Mouse (Mus musculus): ENCODE measurements around the gene Zfp652. TPM values are rescaled to one million over a fixed set of nuclear protein-coding genes. Genes with fewer than 3 reads are reported as not detected.
A peak's percentile ranks its signal among the peaks of the same experiment; 100 is the strongest.

Gene Zfp652
- polyA plus RNA-seq, 1 experiment, result 18.2 TPM

DNA sequence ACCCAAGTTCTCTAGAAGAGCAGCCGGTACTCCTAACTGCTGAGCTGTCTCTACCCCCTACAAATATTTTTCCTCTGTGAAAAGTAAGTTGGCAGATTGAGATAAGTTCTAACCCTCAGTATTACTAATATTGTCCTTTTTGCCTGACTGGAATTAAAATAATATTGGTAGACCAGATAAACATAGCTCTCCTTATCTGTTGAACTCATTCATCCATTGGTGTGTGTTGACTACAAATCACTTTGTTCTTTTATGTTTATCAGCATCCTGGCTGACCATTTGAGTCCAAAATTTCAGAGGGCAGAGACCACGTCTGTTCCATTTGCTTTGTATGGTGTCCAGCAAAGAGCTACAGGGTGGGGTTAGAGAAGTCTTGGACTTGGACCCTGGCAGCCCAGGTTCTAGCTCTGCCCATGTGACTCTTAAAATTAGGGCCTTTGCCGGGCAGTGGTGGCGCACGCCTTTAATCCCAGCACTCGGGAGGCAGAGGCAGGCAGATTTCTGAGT lies 2.9 kb upstream of the Zfp652 start:
- no peak for DNase-seq (ENCODE audit: low read depth in 1 of 2, low spot score in 2 of 2)
- H3K27ac ChIP-seq (ENCODE audit: insufficient read depth, low read length), result no peak overlapping the region
- 0 out of 2 replicates have a peak, but pooled peaks cover 2% of the 10 kb centered on the region for H3K4me1 ChIP-seq (ENCODE audit: control insufficient read depth, insufficient read depth, insufficient read length)
- H3K27me3 ChIP-seq (ENCODE audit: control insufficient read depth, insufficient read depth, low read length), result no peaks in the 10 kb centered on the region
- H3K4me3 ChIP-seq (ENCODE audit: extremely low read depth, insufficient read depth, insufficient read length), result no peak overlapping the region
- no peaks in the 10 kb centered on the region for H3K36me3 ChIP-seq (ENCODE audit: control insufficient read depth, insufficient read depth, low read length)
- TF ChIP-seq POLR2A (IDR thresholded peaks at IDR 0.05; ENCODE audit: low read depth, low read length) (no peak), CTCF (IDR thresholded peaks at IDR 0.05; ENCODE audit: extremely low read depth, insufficient read depth, insufficient read length, insufficient replicate concordance) (no peak)
- 90% methylated on average over 6 of the region's 6 CpGs for WGBS

DNA sequence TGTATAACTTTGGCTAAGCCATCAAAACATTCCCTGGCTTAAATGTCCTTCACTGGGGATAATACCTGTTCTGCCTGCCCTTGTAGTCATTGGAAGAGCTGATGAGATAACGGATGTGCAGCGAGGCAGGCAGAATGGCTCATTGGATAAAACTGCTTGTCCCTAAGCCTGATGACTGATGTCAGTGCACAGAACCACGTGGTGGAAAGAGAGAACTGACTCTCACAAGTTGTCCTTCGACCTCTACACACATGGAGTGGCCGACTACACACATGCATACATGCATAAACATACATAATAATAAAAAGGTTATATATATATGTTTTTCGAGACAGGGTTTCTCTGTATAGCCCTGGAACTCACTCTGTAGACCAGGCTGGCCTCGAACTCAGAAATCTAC lies 2.0 kb upstream of the Zfp652 start:
- DNase-seq (ENCODE audit: low read depth in 1 of 2, low spot score in 2 of 2), result no peak
- H3K27me3 ChIP-seq (ENCODE audit: control insufficient read depth, insufficient read depth, low read length), result no peaks in the 10 kb centered on the region
- no peaks in the 10 kb centered on the region for H3K36me3 ChIP-seq (ENCODE audit: control insufficient read depth, insufficient read depth, low read length)
- no peak overlapping the region for H3K4me3 ChIP-seq (ENCODE audit: extremely low read depth, insufficient read depth, insufficient read length)
- TF ChIP-seq POLR2A (IDR thresholded peaks at IDR 0.05; ENCODE audit: low read depth, low read length) (no peak), CTCF (IDR thresholded peaks at IDR 0.05; ENCODE audit: extremely low read depth, insufficient read depth, insufficient read length, insufficient replicate concordance) (no peak)
- H3K27ac ChIP-seq (ENCODE audit: insufficient read depth, low read length), result no peak overlapping the region
- WGBS, result 83% methylated on average over 7 of the region's 7 CpGs
- 0 out of 2 replicates have a peak, but pooled peaks cover 2% of the 10 kb centered on the region for H3K4me1 ChIP-seq (ENCODE audit: control insufficient read depth, insufficient read depth, insufficient read length)

DNA sequence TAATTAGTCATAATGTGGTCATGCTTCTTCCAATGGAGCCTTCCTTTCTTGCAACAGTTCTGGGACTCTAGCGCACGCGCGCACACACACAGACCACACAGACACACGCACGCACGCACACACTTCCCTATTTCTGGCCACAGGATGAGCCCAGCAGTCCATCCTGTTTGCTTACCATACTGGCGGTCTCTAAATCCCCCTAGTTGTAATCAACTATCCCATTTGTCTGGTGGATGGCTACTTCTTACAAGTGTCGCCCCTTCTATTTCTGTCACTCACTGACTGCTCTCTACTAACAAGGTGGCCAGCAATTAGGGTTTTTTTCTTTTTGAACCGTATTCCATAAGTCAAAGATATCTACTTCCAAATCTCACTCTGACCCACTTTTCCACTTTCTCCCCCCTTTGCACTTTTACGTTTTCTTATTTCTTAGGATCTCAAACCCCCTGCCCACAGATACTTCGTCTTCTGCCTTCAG lies 349 bp upstream of the Zfp652 start:
- H3K27ac ChIP-seq (ENCODE audit: insufficient read depth, low read length), result peak overlapping the region; percentile 56
- WGBS, result 1% methylated on average over 12 of the region's 12 CpGs
- H3K36me3 ChIP-seq (ENCODE audit: control insufficient read depth, insufficient read depth, low read length), result no peaks in the 10 kb centered on the region
- DNase-seq (ENCODE audit: low read depth in 1 of 2, low spot score in 2 of 2), result peak in 1 of 2 experiments; percentile 29
- peaks cover 2% of the 10 kb centered on the region; the same call in 1 of the 2 replicates for H3K4me1 ChIP-seq (ENCODE audit: control insufficient read depth, insufficient read depth, insufficient read length)
- no peaks in the 10 kb centered on the region for H3K27me3 ChIP-seq (ENCODE audit: control insufficient read depth, insufficient read depth, low read length)
- TF ChIP-seq POLR2A (IDR thresholded peaks at IDR 0.05; ENCODE audit: low read depth, low read length) (no peak), CTCF (IDR thresholded peaks at IDR 0.05; ENCODE audit: extremely low read depth, insufficient read depth, insufficient read length, insufficient replicate concordance) (no peak)
- H3K4me3 ChIP-seq (ENCODE audit: extremely low read depth, insufficient read depth, insufficient read length), result peak overlapping the region; percentile 85

DNA sequence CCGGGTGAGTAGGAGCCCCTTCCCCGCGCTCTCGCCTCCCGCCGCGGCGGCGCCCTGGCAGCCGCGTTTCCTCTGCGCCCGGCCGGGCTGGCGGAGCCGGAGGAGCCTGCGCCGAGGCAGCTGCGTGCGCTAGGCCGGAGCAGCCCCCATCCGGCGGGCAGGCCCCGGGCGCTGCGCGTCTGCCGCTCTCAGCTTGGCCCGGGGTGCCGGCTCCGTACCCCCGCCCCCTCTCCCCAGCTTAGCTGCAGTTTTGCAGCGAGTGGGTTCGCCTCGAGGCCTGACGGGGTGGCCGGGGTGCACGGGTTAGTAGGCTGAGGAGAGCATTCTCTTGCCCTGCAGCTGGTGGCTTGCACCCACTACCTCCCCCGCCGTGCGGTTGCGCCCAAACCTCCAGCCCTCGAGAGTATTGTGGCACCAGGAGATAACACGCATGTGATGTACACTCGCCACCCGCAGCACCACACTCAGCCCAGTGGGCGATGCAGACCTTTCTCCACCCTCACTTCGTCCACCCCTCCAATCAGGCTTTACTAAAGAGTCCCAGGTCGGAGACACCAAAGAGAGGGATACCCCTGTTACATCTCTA lies 845 bp downstream of the Zfp652 start:
- Histone ChIP-seq H3K4me1 (ENCODE audit: control insufficient read depth, insufficient read depth, insufficient read length) (peaks cover 2% of the 10 kb centered on the region; the same call in 1 of the 2 replicates), H3K36me3 (ENCODE audit: control insufficient read depth, insufficient read depth, low read length) (no peaks in the 10 kb centered on the region), H3K27me3 (ENCODE audit: control insufficient read depth, insufficient read depth, low read length) (no peaks in the 10 kb centered on the region), H3K27ac (ENCODE audit: insufficient read depth, low read length) (peak overlapping the region; percentile 94), H3K4me3 (ENCODE audit: extremely low read depth, insufficient read depth, insufficient read length) (peak overlapping the region; percentile 85)
- TF ChIP-seq POLR2A (IDR thresholded peaks at IDR 0.05; ENCODE audit: low read depth, low read length) (no peak), CTCF (IDR thresholded peaks at IDR 0.05; ENCODE audit: extremely low read depth, insufficient read depth, insufficient read length, insufficient replicate concordance) (no peak)
- peak; percentile 23 to 62 for DNase-seq (ENCODE audit: low read depth in 1 of 2, low spot score in 2 of 2)
- WGBS, result 0% methylated on average over 49 of the region's 49 CpGs

DNA sequence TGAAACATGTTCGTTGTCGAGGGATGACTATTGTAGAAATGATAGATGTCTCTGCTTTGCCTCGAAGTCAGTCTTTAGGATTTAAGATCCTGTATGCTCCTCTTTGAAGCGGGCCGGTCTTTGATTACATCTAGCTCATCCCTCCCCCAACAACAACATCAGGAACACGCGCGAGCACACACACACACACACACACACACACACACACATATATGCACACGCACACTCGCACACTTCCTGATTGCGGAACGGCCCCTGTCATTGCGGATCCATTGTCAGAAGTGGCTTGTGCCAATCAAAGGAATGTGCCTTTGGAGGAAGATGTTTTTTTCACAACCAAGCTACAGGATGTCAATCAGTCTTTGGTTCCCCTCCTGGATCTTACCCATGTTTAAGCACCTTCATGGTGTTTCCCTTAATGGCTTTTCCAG lies 1.4 kb downstream of the Zfp652 start:
- TF ChIP-seq CTCF (IDR thresholded peaks at IDR 0.05; ENCODE audit: extremely low read depth, insufficient read depth, insufficient read length, insufficient replicate concordance) (no peak), POLR2A (IDR thresholded peaks at IDR 0.05; ENCODE audit: low read depth, low read length) (no peak)
- peak in 1 of 2 experiments; percentile 22 for DNase-seq (ENCODE audit: low read depth in 1 of 2, low spot score in 2 of 2)
- under 1% methylated on average over 13 of the region's 13 CpGs for WGBS
- Histone ChIP-seq H3K27me3 (ENCODE audit: control insufficient read depth, insufficient read depth, low read length) (no peaks in the 10 kb centered on the region), H3K4me1 (ENCODE audit: control insufficient read depth, insufficient read depth, insufficient read length) (peaks cover 2% of the 10 kb centered on the region; the same call in 1 of the 2 replicates), H3K36me3 (ENCODE audit: control insufficient read depth, insufficient read depth, low read length) (no peaks in the 10 kb centered on the region), H3K27ac (ENCODE audit: insufficient read depth, low read length) (peak overlapping the region; percentile 94), H3K4me3 (ENCODE audit: extremely low read depth, insufficient read depth, insufficient read length) (peak overlapping the region; percentile 85)

DNA sequence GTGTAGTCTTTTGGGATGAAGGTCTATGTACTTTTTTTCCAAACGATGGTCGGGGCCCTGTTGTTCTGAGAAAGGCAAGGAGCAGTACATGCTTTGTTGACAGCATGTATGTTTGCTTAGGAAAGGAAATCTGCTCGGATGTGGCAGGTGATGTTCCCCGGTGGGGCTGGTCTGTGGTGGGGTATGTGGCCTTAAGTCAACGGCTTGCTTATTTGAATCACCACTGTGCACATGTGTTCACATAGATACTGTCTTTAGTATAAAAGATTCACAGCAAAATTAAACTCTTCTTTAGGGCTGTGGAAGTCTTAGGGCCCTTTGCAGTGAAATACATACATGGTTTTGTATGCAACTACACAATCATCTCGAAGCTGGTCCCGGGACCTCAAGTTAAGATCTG lies 1.9 kb downstream of the Zfp652 start:
- DNase-seq (ENCODE audit: low read depth in 1 of 2, low spot score in 2 of 2), result no peak
- TF ChIP-seq POLR2A (IDR thresholded peaks at IDR 0.05; ENCODE audit: low read depth, low read length), result no peak
- TF ChIP-seq CTCF (IDR thresholded peaks at IDR 0.05; ENCODE audit: extremely low read depth, insufficient read depth, insufficient read length, insufficient replicate concordance), result no peak
- Histone ChIP-seq H3K27ac (ENCODE audit: insufficient read depth, low read length) (peak overlapping the region; percentile 94), H3K36me3 (ENCODE audit: control insufficient read depth, insufficient read depth, low read length) (no peaks in the 10 kb centered on the region), H3K4me3 (ENCODE audit: extremely low read depth, insufficient read depth, insufficient read length) (peak overlapping the region; percentile 85; the same call in 1 of the 2 replicates), H3K27me3 (ENCODE audit: control insufficient read depth, insufficient read depth, low read length) (no peaks in the 10 kb centered on the region), H3K4me1 (ENCODE audit: control insufficient read depth, insufficient read depth, insufficient read length) (peaks cover 2% of the 10 kb centered on the region; the same call in 1 of the 2 replicates)
- 2% methylated on average over 7 of the region's 7 CpGs for WGBS

DNA sequence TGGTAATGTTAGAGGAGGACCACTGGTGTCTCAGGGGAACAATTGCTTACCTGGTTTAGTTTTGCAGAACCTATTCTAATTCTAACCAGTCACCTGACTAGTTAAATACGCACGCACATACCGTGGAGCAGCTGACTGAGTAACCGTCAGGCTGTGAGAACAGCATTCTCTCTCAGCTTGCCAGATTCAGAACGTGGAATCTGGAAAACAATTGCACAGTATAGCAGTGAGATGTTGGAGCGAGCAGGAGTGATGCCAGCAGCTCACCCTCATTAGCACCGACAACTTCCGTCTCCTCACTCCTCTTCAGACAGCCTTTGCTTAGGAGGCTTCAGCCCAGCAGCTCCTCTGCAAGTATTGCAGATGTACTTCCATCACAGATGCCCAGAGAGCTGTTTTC lies 3.7 kb downstream of the Zfp652 start:
- peaks cover 2% of the 10 kb centered on the region; the same call in 1 of the 2 replicates for H3K4me1 ChIP-seq (ENCODE audit: control insufficient read depth, insufficient read depth, insufficient read length)
- WGBS, result 85% methylated on average over 8 of the region's 8 CpGs
- TF ChIP-seq POLR2A (IDR thresholded peaks at IDR 0.05; ENCODE audit: low read depth, low read length), result no peak
- TF ChIP-seq CTCF (IDR thresholded peaks at IDR 0.05; ENCODE audit: extremely low read depth, insufficient read depth, insufficient read length, insufficient replicate concordance), result no peak
- no peaks in the 10 kb centered on the region for H3K27me3 ChIP-seq (ENCODE audit: control insufficient read depth, insufficient read depth, low read length)
- H3K27ac ChIP-seq (ENCODE audit: insufficient read depth, low read length), result no peak overlapping the region
- H3K4me3 ChIP-seq (ENCODE audit: extremely low read depth, insufficient read depth, insufficient read length), result no peak overlapping the region
- H3K36me3 ChIP-seq (ENCODE audit: control insufficient read depth, insufficient read depth, low read length), result no peaks in the 10 kb centered on the region
- DNase-seq (ENCODE audit: low read depth in 1 of 2, low spot score in 2 of 2), result no peak
